ENCODE assay signal across 9 mouse cellular contexts in the genomic region with DNA sequence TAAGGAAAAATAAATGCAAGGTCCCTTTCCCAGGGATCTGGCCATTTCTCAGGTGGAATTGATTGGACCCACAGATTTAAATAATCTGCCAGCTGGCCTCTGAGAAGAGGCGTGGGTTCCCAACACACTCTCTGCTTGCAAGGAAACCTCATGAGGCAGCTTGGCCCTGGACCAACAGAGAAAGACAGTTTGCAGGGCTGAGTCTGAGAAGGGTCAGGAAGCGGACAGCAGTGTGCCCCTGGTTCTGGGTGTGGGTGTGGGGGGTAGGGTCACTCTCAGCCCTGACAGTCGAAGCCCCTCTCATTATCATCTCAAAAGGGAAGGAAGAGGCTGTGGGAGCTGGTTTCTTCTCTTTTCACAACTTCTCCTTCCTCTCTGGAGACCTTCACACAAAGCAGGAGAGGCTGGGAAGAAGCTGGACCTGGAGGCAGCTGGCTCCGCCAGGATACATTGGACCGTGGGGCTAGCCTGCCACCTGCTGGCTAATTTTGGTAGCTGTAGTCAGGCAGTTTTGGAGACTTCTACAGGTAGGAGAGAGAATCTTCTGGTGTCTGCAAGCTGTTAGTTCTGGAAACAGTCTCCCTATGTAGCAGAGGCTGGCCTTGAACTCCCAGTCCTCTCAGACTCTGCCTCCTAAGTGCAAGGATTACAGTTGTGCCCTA. TPM values are rescaled to one million over a fixed set of nuclear protein-coding genes. Genes with fewer than 3 reads are reported as not detected.
DNase-seq lines count a peak whose midpoint lies in the region; ATAC-seq and TF ChIP-seq lines count a peak whose summit lies in the region.
"Had no signal": no experiment of that assay in that cellular context is flagged by ENCODE, and none has a peak within 500 bp of the region (broad histone marks: within the 10 kb centered on the region; RNA-seq: fewer than 3 reads in every experiment).

No protein-coding gene starts in this region.

- ATAC-seq in forebrain, postnatal 0 days: peak; percentile 95
- peak; percentile 87 for ATAC-seq in lung, embryonic 14.5 days (ENCODE audit: insufficient read depth)

- peak; percentile 71 for DNase-seq in Muller cell, postnatal 12 days (ENCODE audit: inconsistent ontology term)
- DNase-seq in cerebellum, adult 18-20 months: peak; percentile 81 to 87
- peak; percentile 89 for DNase-seq in forebrain, postnatal 0 days
- DNase-seq in heart, postnatal 36 days: peak; percentile 86 to 91
- peak; percentile 78 for DNase-seq in layer of hippocampus, adult 11-12 months (ENCODE audit: low spot score)
- DNase-seq in lung, embryonic 14.5 days: peak; percentile 94
- DNase-seq in ovary, postnatal 14 days (ENCODE audit: low spot score): peak; percentile 82
- peak; percentile 31 to 52 for DNase-seq in thymus, postnatal 36 days

- intact Hi-C loops in heart, postnatal 36 days (cut with DNase I): loop anchor here (1.0 to 2.0 kb wide), 4 partner anchors 283 to 495 kb away; partner anchors contain the start of gene Fbxo7

- no peak overlapping the region for H3K9ac ChIP-seq in forebrain, postnatal 0 days
- no peak overlapping the region for H3K9ac ChIP-seq in lung, embryonic 14.5 days

- WGBS in forebrain, postnatal 0 days: 25% methylated on average over 5 of the region's 5 CpGs
- 17% methylated on average over 5 of the region's 5 CpGs for WGBS in lung, embryonic 14.5 days

- no peak overlapping the region for H3K4me3 ChIP-seq in forebrain, postnatal 0 days (ENCODE audit: low read depth, low read length)
- no peak overlapping the region for H3K4me3 ChIP-seq in lung, embryonic 14.5 days (ENCODE audit: low read depth, low read length)
- H3K4me3 ChIP-seq: megakaryocyte, embryonic 14.5 days had no signal

- H3K9me3 ChIP-seq in forebrain, postnatal 0 days (ENCODE audit: low read length): no peaks in the 10 kb centered on the region
- H3K9me3 ChIP-seq in lung, embryonic 14.5 days (ENCODE audit: low read depth, low read length): no peaks in the 10 kb centered on the region
- H3K9me3 ChIP-seq: megakaryocyte, embryonic 14.5 days had no signal

- no peak overlapping the region for H3K27ac ChIP-seq in forebrain, postnatal 0 days (ENCODE audit: low read depth, low read length)
- no peak overlapping the region for H3K27ac ChIP-seq in lung, embryonic 14.5 days (ENCODE audit: low read depth)

- H3K27me3 ChIP-seq in forebrain, postnatal 0 days (ENCODE audit: insufficient read depth, low read length): no peaks in the 10 kb centered on the region
- no peaks in the 10 kb centered on the region for H3K27me3 ChIP-seq in lung, embryonic 14.5 days (ENCODE audit: insufficient read depth, low read length)

- peaks cover 39% of the 10 kb centered on the region for H3K36me3 ChIP-seq in forebrain, postnatal 0 days (ENCODE audit: insufficient read depth)
- H3K36me3 ChIP-seq in lung, embryonic 14.5 days (ENCODE audit: insufficient read depth): no peaks in the 10 kb centered on the region

- no peak overlapping the region for H3K4me2 ChIP-seq in forebrain, postnatal 0 days (ENCODE audit: low read depth)
- no peak overlapping the region for H3K4me2 ChIP-seq in lung, embryonic 14.5 days

- H3K4me1 ChIP-seq in forebrain, postnatal 0 days (ENCODE audit: insufficient read depth): no peaks in the 10 kb centered on the region
- no peaks in the 10 kb centered on the region for H3K4me1 ChIP-seq in lung, embryonic 14.5 days (ENCODE audit: insufficient read depth)
- H3K4me1 ChIP-seq: megakaryocyte, embryonic 14.5 days had no signal

- TF ChIP-seq CTCF in forebrain, postnatal 0 days (IDR thresholded peaks at IDR 0.05; ENCODE audit: low read depth): peak; percentile 95
- peak; percentile 92 for TF ChIP-seq CTCF in lung, embryonic 14.5 days (IDR thresholded peaks at IDR 0.05; ENCODE audit: low read depth)

RNA-seq across cellular contexts. Expression of gene Syn3, which starts 35.0 kb away (rescaled TPM):
- 31.4 and 47.6 TPM in 2 replicates for total RNA-seq in forebrain, postnatal 0 days (2014; rRNA removed)
- polyA plus RNA-seq in forebrain, postnatal 0 days (2015; fragmentation: Nextera tagmentation; extraction: Ambion mirVana): 11.2 and 16.4 TPM in 2 replicates
- under 1 TPM; 0.22 to 0.39 TPM for total RNA-seq in heart, postnatal 36 days (2021)
- polyA plus RNA-seq in lung, embryonic 14.5 days (2014; fragmentation: Nextera tagmentation; extraction: Ambion mirVana): 2.2 and 2.4 TPM in 2 replicates

Comparison
In these comparisons a context has a peak if more than half of its experiments do, and no peak if none do; other contexts are left out.
1. DNase-seq: peak in every context shown above with its lines; median percentile 94 in lung, embryonic 14.5 days; 89 in forebrain, postnatal 0 days; 88 in heart, postnatal 36 days; 84 in cerebellum, adult 18-20 months; 82 in ovary, postnatal 14 days; 78 in layer of hippocampus, adult 11-12 months; 71 in Muller cell, postnatal 12 days; 42 in thymus, postnatal 36 days.
2. RNA of gene Syn3, which starts 35.0 kb away (total RNA-seq): 31.4 to 47.6 TPM in forebrain, postnatal 0 days; 0.22 to 0.39 TPM in heart, postnatal 36 days; every median in the first group is over 10 times any median in the second.